Mouse (Mus musculus) ES-Bruce4 (cell line): ENCODE data around the gene Spata1. TPM values are rescaled to one million over a fixed set of nuclear protein-coding genes. Genes with fewer than 3 reads are reported as not detected.
A peak's percentile ranks its signal among the peaks of the same experiment; 100 is the strongest.

Experiments
- H3K27ac ChIP-seq: 2 replicates; pipeline ENCODE4 v1.5.1; 2012; ENCODE audit warnings: low read length, inconsistent platforms; ENCODE audit not compliant: insufficient read depth
- H3K27me3 ChIP-seq: 2 replicates; pipeline ENCODE4 v1.6.1; 2012; ENCODE audit warnings: mild to moderate bottlenecking, low read length, inconsistent platforms; ENCODE audit not compliant: control insufficient read depth, poor library complexity, insufficient read depth, severe bottlenecking
- H3K36me3 ChIP-seq: 2 replicates; pipeline ENCODE4 v1.6.1; 2012; ENCODE audit warnings: inconsistent platforms, mild to moderate bottlenecking, low read length, moderate library complexity; ENCODE audit not compliant: control insufficient read depth, poor library complexity, insufficient read depth, severe bottlenecking
- H3K4me1 ChIP-seq: one replicate; pipeline ENCODE4 v1.8.1; 2011; ENCODE audit warnings: low read length; ENCODE audit not compliant: control insufficient read depth, insufficient read depth
- H3K4me3 ChIP-seq: 2 replicates; pipeline ENCODE4 v1.5.1; 2011; ENCODE audit warnings: low read depth, mild to moderate bottlenecking, low read length
- H3K9ac ChIP-seq: 2 replicates; pipeline ENCODE4 v1.6.1; 2012; ENCODE audit warnings: low read depth, mild to moderate bottlenecking, inconsistent platforms; ENCODE audit not compliant: poor library complexity, severe bottlenecking
- H3K9me3 ChIP-seq: replicated peaks from 2 replicates; pipeline ENCODE4 v1.6.1; 2012; ENCODE audit warnings: mild to moderate bottlenecking, low read length, inconsistent platforms; ENCODE audit not compliant: control insufficient read depth, poor library complexity, insufficient read depth, severe bottlenecking
- CTCF ChIP-seq: IDR thresholded peaks from one replicate; pipeline ENCODE4 v1.8.1; 2011; ENCODE audit warnings: low read depth, low read length
- EP300 ChIP-seq: IDR thresholded peaks from 2 replicates; pipeline ENCODE4 v1.6.1; 2011; ENCODE audit warnings: low read depth, low read length; ENCODE audit not compliant: insufficient read depth
- POLR2A ChIP-seq: IDR thresholded peaks from one replicate; pipeline ENCODE4 v1.8.1; 2011; ENCODE audit warnings: low read length; ENCODE audit not compliant: insufficient read depth
- polyA plus RNA-seq: library from polyadenylated mRNA; stranded (reverse); fragments of >200 nt; gene quantifications from 2 replicates; pipeline ENCODE4 v1.2.4, GENCODE M21; 2011; ENCODE audit warnings: low read depth; ENCODE audit not compliant: missing spikeins, insufficient read depth, insufficient read length

The Spata1 gene
- polyA plus RNA-seq, 1 experiment, result 7.5 TPM

DNA sequence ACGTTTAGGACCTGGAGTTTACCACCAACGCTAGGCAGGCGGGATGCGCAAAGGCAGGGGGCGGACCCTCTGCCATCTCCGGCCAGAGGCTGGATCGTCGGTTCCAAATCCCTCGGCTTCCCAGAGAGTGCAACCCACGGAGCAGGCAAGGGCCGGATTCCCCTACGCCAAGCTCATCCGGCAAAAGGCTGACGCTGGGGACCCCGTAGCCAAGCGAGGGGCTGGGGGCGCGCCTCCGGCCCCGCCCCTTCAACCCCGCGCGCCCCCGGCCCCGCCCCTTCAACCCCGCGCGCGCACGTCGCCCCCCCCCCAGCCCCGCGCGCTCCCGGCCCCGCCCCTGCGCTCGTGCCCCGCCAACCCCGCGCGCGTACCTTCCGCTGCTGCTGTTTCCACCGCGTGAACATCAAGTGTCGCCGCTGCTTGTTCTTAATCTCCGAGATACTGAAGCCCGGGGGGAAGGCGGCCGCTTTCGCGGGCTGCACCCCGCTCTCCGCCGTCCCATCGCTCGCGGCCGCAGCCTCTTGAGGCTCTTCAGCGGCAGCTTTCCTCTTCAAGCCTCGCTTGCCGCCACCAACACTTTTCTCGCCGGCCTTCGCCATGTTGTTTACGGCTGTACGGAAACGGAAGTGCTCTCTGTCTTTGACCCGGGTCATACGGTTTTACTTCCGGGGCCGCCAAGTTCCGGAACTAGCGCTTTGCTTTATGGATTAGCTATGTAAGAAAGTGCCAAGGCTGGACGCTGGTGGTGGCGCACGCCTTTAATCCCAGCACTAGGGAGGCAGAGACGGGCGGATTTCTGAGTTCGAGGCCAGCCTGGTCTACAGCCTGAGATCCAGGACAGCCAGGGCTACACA is 21.5 kb upstream of the Spata1 start, which contains the start of gene Rpf1:
Rpf1 (minus strand) TSS at position 632 of the 854 bp plus-strand sequence.
- no peaks in the 10 kb centered on the region for H3K9me3 ChIP-seq
- H3K27ac ChIP-seq, result peak within 1 kb of the TSS; percentile 96
- no peaks in the 10 kb centered on the region for H3K27me3 ChIP-seq
- no peak for TF ChIP-seq POLR2A
- no peak for TF ChIP-seq EP300
- no peak for TF ChIP-seq CTCF
- H3K9ac ChIP-seq, result peak within 1 kb of the TSS; percentile 92
- H3K36me3 ChIP-seq, result peaks cover 12% of the 10 kb centered on the region
- peak within 1 kb of the TSS; percentile 99 for H3K4me3 ChIP-seq
- H3K4me1 ChIP-seq, result no peaks in the 10 kb centered on the region

- H3K27me3 ChIP-seq, result no peaks in the 10 kb centered on the region
- H3K4me1 ChIP-seq, result no peaks in the 10 kb centered on the region
- H3K36me3 ChIP-seq, result peaks cover 14% of the 10 kb centered on the region
- H3K4me3 ChIP-seq, result peak overlapping the region; percentile 77
- peak overlapping the region; percentile 92 for H3K9ac ChIP-seq
- no peaks in the 10 kb centered on the region for H3K9me3 ChIP-seq
- no peak for TF ChIP-seq POLR2A
- no peak for TF ChIP-seq EP300
- TF ChIP-seq CTCF, result no peak
- H3K27ac ChIP-seq, result no peak overlapping the region
Measured at GRCm38 (mm10) chr3:146520226-146520797, 20.8 kb upstream of the Spata1 start.

DNA sequence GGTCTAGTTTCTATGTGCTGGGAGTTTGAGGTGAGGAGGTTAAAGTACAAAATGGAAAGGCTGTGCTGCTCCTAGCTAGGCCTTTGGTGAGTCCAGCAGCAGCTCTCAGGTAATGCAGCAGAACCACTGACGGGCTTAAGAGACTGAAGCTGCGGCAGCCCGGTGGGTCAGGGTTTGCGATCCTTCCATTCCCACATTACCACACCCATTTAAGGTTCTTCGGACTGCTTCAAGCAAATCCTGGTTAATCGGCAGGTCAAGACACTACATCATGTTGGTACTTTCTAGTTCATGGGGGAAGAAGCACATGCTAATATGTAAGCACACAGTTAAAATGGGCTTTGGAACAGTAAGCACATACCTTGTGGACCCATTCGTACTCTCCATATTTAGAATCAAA is 7.2 kb upstream of the Spata1 start:
- H3K4me3 ChIP-seq, result no peak overlapping the region
- H3K27me3 ChIP-seq, result no peaks in the 10 kb centered on the region
- TF ChIP-seq CTCF (no peak), EP300 (no peak), POLR2A (no peak)
- H3K4me1 ChIP-seq, result no peaks in the 10 kb centered on the region
- no peaks in the 10 kb centered on the region for H3K9me3 ChIP-seq
- H3K36me3 ChIP-seq, result peaks cover 65% of the 10 kb centered on the region
- H3K27ac ChIP-seq, result no peak overlapping the region
- no peak overlapping the region for H3K9ac ChIP-seq

GRCm38 (mm10) chr3:146501601-146502123 is 2.1 kb upstream of the Spata1 start:
- H3K9me3 ChIP-seq, result no peaks in the 10 kb centered on the region
- no peaks in the 10 kb centered on the region for H3K27me3 ChIP-seq
- peaks cover 27% of the 10 kb centered on the region for H3K36me3 ChIP-seq
- no peaks in the 10 kb centered on the region for H3K4me1 ChIP-seq
- TF ChIP-seq EP300 (no peak), CTCF (no peak), POLR2A (no peak)
- no peak overlapping the region for H3K4me3 ChIP-seq
- H3K9ac ChIP-seq, result peak overlapping the region; percentile 89
- H3K27ac ChIP-seq, result no peak overlapping the region; the same call in 1 of the 2 replicates

DNA sequence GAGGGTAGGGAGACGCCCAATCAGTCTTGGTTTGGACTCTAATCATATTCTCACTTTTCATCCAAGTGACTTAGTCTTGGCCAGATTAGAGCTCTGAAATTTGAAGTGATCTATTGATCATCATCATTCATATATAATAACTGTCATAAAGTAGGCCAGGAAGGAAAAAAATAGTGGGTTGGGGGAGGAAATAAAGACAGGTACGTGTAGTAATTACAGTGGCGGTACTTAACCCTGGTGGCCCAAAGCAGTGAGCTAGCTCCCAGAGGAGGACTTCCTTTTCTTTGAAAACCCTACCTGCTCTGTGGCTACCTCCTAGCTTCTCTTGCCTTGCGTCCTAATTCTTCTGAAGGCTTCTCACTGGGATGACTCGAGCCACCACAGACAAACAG is 1.3 kb upstream of the Spata1 start:
- H3K4me3 ChIP-seq, result peak overlapping the region; percentile 78
- no peaks in the 10 kb centered on the region for H3K27me3 ChIP-seq
- H3K27ac ChIP-seq, result peak overlapping the region; percentile 82; the same call in 1 of the 2 replicates
- no peaks in the 10 kb centered on the region for H3K4me1 ChIP-seq
- peak overlapping the region; percentile 89 for H3K9ac ChIP-seq
- no peak for TF ChIP-seq CTCF
- TF ChIP-seq EP300, result no peak
- TF ChIP-seq POLR2A, result no peak
- H3K9me3 ChIP-seq, result no peaks in the 10 kb centered on the region
- H3K36me3 ChIP-seq, result peaks cover 20% of the 10 kb centered on the region
